Mouse (Mus musculus) neural tube, embryonic 11.5 days (tissue): Measurements from ENCODE around the gene Ear1. TPM values are rescaled to one million over a fixed set of nuclear protein-coding genes. Genes with fewer than 3 reads are reported as not detected.

Experiments used
- polyA plus RNA-seq: library from polyadenylated mRNA; unstranded; fragments of >200 nt; fragmentation: Nextera tagmentation; extraction: Ambion mirVana; gene quantifications from 2 replicates; pipeline ENCODE4 v1.2.1, GENCODE M21; 2014

The Ear1 gene
- polyA plus RNA-seq, 1 experiment from 2014 or later, result not detected

Other genes with a start within 250 kb of the Ear1 start
- gene Gm8165, start 198.3 kb downstream of the Ear1 start, polyA plus RNA-seq, result not detected in 2 replicates
- 2.1 and 2.7 TPM in 2 replicates for gene Gm7324, start 177.7 kb downstream of the Ear1 start, polyA plus RNA-seq
- gene Gm16506, start 148.0 kb downstream of the Ear1 start, polyA plus RNA-seq, result not detected in 2 replicates
- gene Gm6526, start 127.7 kb downstream of the Ear1 start, polyA plus RNA-seq, result not detected in 2 replicates
- gene Gm8180, start 90.8 kb downstream of the Ear1 start, polyA plus RNA-seq, result not detected in 2 replicates
- not detected in 2 replicates for gene Ear10, start 48.0 kb upstream of the Ear1 start, polyA plus RNA-seq
- 6.7 and 7.4 TPM in 2 replicates for gene Gm8113, start 49.9 kb upstream of the Ear1 start, polyA plus RNA-seq
- not detected in 2 replicates for gene Ang5, start 81.6 kb upstream of the Ear1 start, polyA plus RNA-seq
- not detected in 2 replicates for gene Ang6, start 126.8 kb upstream of the Ear1 start, polyA plus RNA-seq
- gene Ear2, start 227.1 kb upstream of the Ear1 start, polyA plus RNA-seq, result not detected in 2 replicates
- gene Gm3327, start 248.3 kb upstream of the Ear1 start, polyA plus RNA-seq, result not detected in 2 replicates